Mouse (Mus musculus) ES-Bruce4 (cell line): ENCODE results near the gene Bmp4. TPM values are rescaled to one million over a fixed set of nuclear protein-coding genes. Genes with fewer than 3 reads are reported as not detected.

Experiments
- H3K27ac ChIP-seq: 2 replicates; pipeline ENCODE4 v1.5.1; 2012; ENCODE audit warnings: low read length, inconsistent platforms; ENCODE audit not compliant: insufficient read depth
- H3K27me3 ChIP-seq: 2 replicates; pipeline ENCODE4 v1.6.1; 2012; ENCODE audit warnings: mild to moderate bottlenecking, low read length, inconsistent platforms; ENCODE audit not compliant: control insufficient read depth, poor library complexity, insufficient read depth, severe bottlenecking
- H3K36me3 ChIP-seq: 2 replicates; pipeline ENCODE4 v1.6.1; 2012; ENCODE audit warnings: inconsistent platforms, mild to moderate bottlenecking, low read length, moderate library complexity; ENCODE audit not compliant: control insufficient read depth, poor library complexity, insufficient read depth, severe bottlenecking
- H3K4me1 ChIP-seq: one replicate; pipeline ENCODE4 v1.8.1; 2011; ENCODE audit warnings: low read length; ENCODE audit not compliant: control insufficient read depth, insufficient read depth
- H3K4me3 ChIP-seq: 2 replicates; pipeline ENCODE4 v1.5.1; 2011; ENCODE audit warnings: low read depth, mild to moderate bottlenecking, low read length
- H3K9ac ChIP-seq: 2 replicates; pipeline ENCODE4 v1.6.1; 2012; ENCODE audit warnings: low read depth, mild to moderate bottlenecking, inconsistent platforms; ENCODE audit not compliant: poor library complexity, severe bottlenecking
- H3K9me3 ChIP-seq: replicated peaks from 2 replicates; pipeline ENCODE4 v1.6.1; 2012; ENCODE audit warnings: mild to moderate bottlenecking, low read length, inconsistent platforms; ENCODE audit not compliant: control insufficient read depth, poor library complexity, insufficient read depth, severe bottlenecking
- CTCF ChIP-seq: IDR thresholded peaks from one replicate; pipeline ENCODE4 v1.8.1; 2011; ENCODE audit warnings: low read depth, low read length
- EP300 ChIP-seq: IDR thresholded peaks from 2 replicates; pipeline ENCODE4 v1.6.1; 2011; ENCODE audit warnings: low read depth, low read length; ENCODE audit not compliant: insufficient read depth
- POLR2A ChIP-seq: IDR thresholded peaks from one replicate; pipeline ENCODE4 v1.8.1; 2011; ENCODE audit warnings: low read length; ENCODE audit not compliant: insufficient read depth
- polyA plus RNA-seq: library from polyadenylated mRNA; stranded (reverse); fragments of >200 nt; gene quantifications from 2 replicates; pipeline ENCODE4 v1.2.4, GENCODE M21; 2011; ENCODE audit warnings: low read depth; ENCODE audit not compliant: missing spikeins, insufficient read depth, insufficient read length

Bmp4 gene
- polyA plus RNA-seq: 22.0 and 27.9 TPM in 2 replicates

DNA sequence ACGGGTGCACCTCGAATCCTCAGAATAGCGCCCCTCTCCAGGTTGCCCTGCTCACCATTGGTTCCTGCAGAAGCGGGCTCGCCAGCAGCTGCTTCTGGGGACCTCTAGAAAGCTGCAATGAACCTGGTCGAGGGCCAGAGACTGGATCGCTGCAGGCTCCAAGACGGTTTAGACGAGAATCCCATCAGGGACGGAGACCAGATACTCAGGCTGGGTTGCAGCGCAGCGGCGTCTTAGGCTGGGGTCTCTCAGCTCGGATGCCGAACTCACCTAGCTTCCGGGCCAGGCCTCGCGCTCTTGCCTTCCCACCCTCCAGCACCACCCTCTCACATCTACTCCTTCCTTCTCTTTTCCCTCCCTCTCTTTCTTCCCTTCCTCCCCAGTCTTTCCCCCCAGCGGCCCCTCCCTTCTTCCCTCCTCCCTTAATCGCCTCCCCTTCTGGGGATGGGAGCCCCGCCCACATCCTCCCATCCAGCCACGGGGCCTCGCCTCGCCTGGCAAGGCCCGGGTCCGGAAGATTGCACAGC is at the start of gene Bmp4:
Gene Bmp4 (minus strand): TSS at position 421 of the 527 bp plus-strand sequence.
- Histone ChIP-seq H3K9me3 (no peaks in the 10 kb centered on the region), H3K4me1 (peaks cover 2% of the 10 kb centered on the region), H3K4me3 (peak within 1 kb of the TSS; percentile 85), H3K27ac (peak within 1 kb of the TSS; percentile 84), H3K36me3 (no peaks in the 10 kb centered on the region), H3K9ac (peak within 1 kb of the TSS; percentile 65), H3K27me3 (0 out of 2 replicates have a peak, but pooled peaks cover 4% of the 10 kb centered on the region)
- no peak for TF ChIP-seq EP300
- no peak for TF ChIP-seq CTCF
- TF ChIP-seq POLR2A: no peak

DNA sequence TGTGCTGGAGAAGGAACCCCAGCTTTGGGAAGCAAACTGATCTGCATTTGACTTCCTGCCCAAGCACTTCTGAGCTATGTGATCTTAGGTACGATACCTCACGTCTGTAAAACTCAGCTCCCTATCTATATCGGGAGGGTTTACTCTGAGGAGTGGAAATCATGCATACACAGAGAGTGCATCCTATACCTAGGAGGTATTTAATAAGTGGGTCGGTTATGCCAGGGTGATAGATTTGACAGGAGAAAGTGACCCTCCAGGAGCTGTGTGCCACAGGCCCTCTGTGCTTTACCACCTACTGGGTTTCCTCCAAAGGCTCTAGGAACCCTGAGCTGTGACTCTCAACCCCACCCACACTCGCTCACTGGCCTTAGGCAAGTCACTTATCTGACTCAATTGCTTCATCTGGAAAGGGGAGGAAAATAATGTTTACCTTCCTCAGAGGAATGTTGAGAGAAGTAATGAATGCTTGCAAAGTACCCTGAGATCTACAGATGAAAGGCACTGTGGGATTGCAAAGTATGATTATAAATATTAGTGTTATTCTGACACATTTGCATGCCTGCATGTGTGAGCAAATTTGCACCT is 49.1 kb upstream of the Bmp4 start:
- no peaks in the 10 kb centered on the region for H3K27me3 ChIP-seq
- no peaks in the 10 kb centered on the region for H3K9me3 ChIP-seq
- no peaks in the 10 kb centered on the region for H3K4me1 ChIP-seq
- no peak for TF ChIP-seq EP300
- no peak for TF ChIP-seq CTCF
- no peak for TF ChIP-seq POLR2A
- H3K27ac ChIP-seq: no peak overlapping the region
- no peaks in the 10 kb centered on the region for H3K36me3 ChIP-seq
- no peak overlapping the region for H3K9ac ChIP-seq
- H3K4me3 ChIP-seq: no peak overlapping the region

DNA sequence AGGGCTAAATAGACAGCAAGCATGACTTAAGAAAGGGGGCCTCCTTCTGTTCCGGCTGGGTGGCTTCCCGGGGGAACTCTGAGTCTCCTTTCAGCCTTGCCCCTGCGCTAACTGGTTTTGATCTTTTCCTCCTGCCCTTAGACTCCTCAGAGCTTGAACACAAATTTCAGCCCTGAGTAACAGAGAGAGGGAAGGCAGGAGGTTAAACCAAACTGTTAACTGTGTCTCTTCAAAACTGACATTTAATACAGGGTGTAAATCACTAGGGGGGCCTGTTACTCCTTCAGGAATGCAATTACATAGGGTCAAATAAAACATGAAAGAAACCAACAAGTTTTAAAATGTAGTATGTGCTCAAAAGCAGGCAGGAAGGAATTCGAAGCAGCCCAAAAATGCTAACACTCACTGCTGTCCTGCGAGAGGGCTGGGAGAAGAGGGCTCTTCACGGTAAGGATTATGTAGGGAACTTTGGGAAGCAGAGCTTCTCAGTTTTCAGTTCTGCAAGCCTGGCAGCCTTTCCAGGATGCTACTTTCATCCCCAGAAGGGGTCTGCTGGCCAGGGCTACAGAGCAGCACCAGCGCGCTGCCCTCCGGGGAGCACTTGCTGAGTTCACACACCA is 46.1 kb upstream of the Bmp4 start:
- no peaks in the 10 kb centered on the region for H3K27me3 ChIP-seq
- no peak overlapping the region for H3K27ac ChIP-seq
- no peak overlapping the region for H3K9ac ChIP-seq
- no peak for TF ChIP-seq POLR2A
- no peak for TF ChIP-seq CTCF
- no peak for TF ChIP-seq EP300
- no peaks in the 10 kb centered on the region for H3K36me3 ChIP-seq
- H3K4me3 ChIP-seq: no peak overlapping the region
- H3K4me1 ChIP-seq: no peaks in the 10 kb centered on the region
- H3K9me3 ChIP-seq: no peaks in the 10 kb centered on the region

DNA sequence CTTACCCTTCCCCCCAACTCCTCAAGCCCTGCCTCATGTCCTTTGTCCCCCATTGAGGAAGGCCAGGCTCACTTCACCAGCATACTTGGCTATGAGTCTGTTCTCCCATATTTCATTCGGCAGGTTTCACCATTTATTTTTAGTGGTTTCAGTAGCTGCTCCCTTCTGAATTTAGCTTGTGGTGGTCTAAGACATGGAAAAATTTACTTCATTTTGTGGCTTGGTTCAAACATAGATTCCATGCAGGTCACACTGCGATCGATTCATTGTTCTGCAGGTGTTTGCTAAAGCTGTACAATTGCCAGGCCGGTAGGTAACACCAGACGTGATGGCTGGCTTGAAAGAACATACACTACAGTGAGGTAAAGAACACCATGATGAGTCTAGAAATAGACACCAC is 39.8 kb upstream of the Bmp4 start:
- no peaks in the 10 kb centered on the region for H3K4me1 ChIP-seq
- no peaks in the 10 kb centered on the region for H3K36me3 ChIP-seq
- H3K27ac ChIP-seq: no peak overlapping the region
- no peak overlapping the region for H3K9ac ChIP-seq
- H3K27me3 ChIP-seq: no peaks in the 10 kb centered on the region
- no peaks in the 10 kb centered on the region for H3K9me3 ChIP-seq
- TF ChIP-seq CTCF (no peak), EP300 (no peak), POLR2A (no peak)
- H3K4me3 ChIP-seq: no peak overlapping the region

DNA sequence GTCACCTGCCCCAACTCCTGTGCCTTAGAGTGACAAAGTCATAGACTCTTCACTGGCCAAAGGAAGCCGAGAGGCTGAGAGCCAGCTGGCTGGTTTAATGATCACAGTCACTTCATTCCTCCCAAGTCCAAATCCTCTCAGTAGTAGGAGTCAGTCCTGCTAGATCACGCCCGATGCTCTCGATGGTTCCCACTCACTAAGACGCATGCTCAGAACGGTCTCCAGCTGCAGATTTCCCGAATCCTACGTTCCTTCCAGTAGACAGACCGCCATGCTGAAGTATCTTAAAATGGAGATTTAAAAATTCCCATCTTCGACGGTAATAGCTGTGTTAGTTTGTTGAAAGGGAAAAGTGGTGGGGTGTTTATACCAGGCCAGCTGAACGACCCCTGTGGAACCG is 36.8 kb upstream of the Bmp4 start:
- no peaks in the 10 kb centered on the region for H3K36me3 ChIP-seq

DNA sequence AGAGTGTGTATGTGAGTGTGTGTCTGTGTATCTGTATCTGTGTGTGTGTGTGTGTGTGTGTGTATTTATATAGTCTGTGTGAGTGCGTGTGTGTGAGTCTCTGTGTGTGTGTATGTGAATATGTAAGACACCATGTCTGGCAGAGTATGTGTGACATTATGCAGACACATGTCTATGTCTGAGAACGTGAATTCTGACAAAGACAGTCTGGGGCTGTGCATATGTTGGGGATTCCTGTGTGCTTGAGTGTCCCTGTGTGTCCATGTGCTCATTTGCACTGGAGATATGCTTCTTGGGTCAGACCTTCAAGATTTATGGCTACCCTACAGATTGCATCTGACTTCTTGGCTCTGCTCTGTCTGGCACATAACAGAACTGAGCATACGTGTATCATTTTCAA is 31.4 kb upstream of the Bmp4 start:
- Histone ChIP-seq H3K27me3 (no peaks in the 10 kb centered on the region), H3K4me1 (peaks cover 2% of the 10 kb centered on the region), H3K9ac (no peak overlapping the region), H3K4me3 (no peak overlapping the region), H3K27ac (no peak overlapping the region), H3K9me3 (no peaks in the 10 kb centered on the region), H3K36me3 (no peaks in the 10 kb centered on the region)
- TF ChIP-seq CTCF: no peak
- no peak for TF ChIP-seq POLR2A
- TF ChIP-seq EP300: no peak

More for the DNA sequence above, 36.8 kb upstream of the Bmp4 start:
- TF ChIP-seq POLR2A (no peak), CTCF (no peak), EP300 (no peak)
- Histone ChIP-seq H3K9ac (no peak overlapping the region), H3K27ac (no peak overlapping the region), H3K4me1 (no peaks in the 10 kb centered on the region), H3K4me3 (no peak overlapping the region), H3K27me3 (no peaks in the 10 kb centered on the region), H3K9me3 (no peaks in the 10 kb centered on the region)
